Mouse (Mus musculus): Measurements from ENCODE around the gene Xrcc3. TPM values are rescaled to one million over a fixed set of nuclear protein-coding genes. Genes with fewer than 3 reads are reported as not detected.
A peak's percentile ranks its signal among the peaks of the same experiment; 100 is the strongest.

Gene Xrcc3
- total and polyA plus RNA-seq, 3 experiments: 11.8 to 16.3 (median 13.3) TPM

- no peak overlapping the region for H3K4me3 ChIP-seq (replicated peaks in 1 of 3; ENCODE audit: low read depth in 2 of 3, low read length in 2 of 3, poor library complexity in 1 of 3)
- H3K27me3 ChIP-seq (replicated peaks): no peaks in the 10 kb centered on the region
- dilution Hi-C loops (cut with MboI; ENCODE audit: extremely low pct_ligation_motif_present, extremely low pct_unique_long_range_greater_than_20kb, low sequenced_read_pairs): no loop called here
- no peak overlapping the region for H3K4me2 ChIP-seq (ENCODE audit: insufficient read depth, low read depth, poor library complexity, severe bottlenecking)
- peaks cover 21 to 64% of the 10 kb centered on the region in 2 experiments for H3K36me3 ChIP-seq (replicated peaks in 1 of 2; ENCODE audit: control insufficient read depth in 1 of 2, insufficient read depth in 1 of 2, low read length in 1 of 2)
- DNase-seq (ENCODE audit: extremely low read depth): no peak
- peaks cover 26% of the 10 kb centered on the region for H3K79me2 ChIP-seq (replicated peaks; ENCODE audit: control insufficient read depth, extremely low read depth, insufficient read depth, poor library complexity, severe bottlenecking)
- peaks cover 11 to 50% of the 10 kb centered on the region in 2 experiments; a peak in 3 of 4 replicates for H3K4me1 ChIP-seq (ENCODE audit: control insufficient read depth in 1 of 2, insufficient read depth in 2 of 2)
- peaks cover 3% of the 10 kb centered on the region for H3K9me3 ChIP-seq (replicated peaks; ENCODE audit: low read length)
- TF ChIP-seq RAD21 (IDR thresholded peaks at IDR 0.05; ENCODE audit: low read depth, low read length) (no peak), MYC (IDR thresholded peaks at IDR 0.05; ENCODE audit: low read depth, low read length) (no peak), EP300 (IDR thresholded peaks at IDR 0.05; ENCODE audit: low read length) (no peak), SMC3 (IDR thresholded peaks at IDR 0.05; ENCODE audit: low read depth, low read length) (no peak), ZKSCAN1 (IDR thresholded peaks at IDR 0.05; ENCODE audit: borderline replicate concordance, low read depth, low read length) (no peak)
- no peak overlapping the region for H3K9ac ChIP-seq (ENCODE audit: insufficient read depth, low read depth)
- no peak overlapping the region for H3K27ac ChIP-seq (ENCODE audit: insufficient read depth, low read depth)
- in situ Hi-C loops (cut with MboI; ENCODE audit: low pct_ligation_motif_present, low pct_unique_long_range_greater_than_20kb, low sequenced_read_pairs): no loop called here
These were observed 44.4 kb downstream of the Xrcc3 start for GRCm38 (mm10) chr12:111769306-111769705.

GRCm38 (mm10) chr12:111768322-111768928 is 45.2 kb downstream of the Xrcc3 start:
- dilution Hi-C loops (cut with MboI; ENCODE audit: extremely low pct_ligation_motif_present, extremely low pct_unique_long_range_greater_than_20kb, low sequenced_read_pairs): no loop called here
- DNase-seq (ENCODE audit: extremely low read depth): peak; percentile 80
- H3K9ac ChIP-seq (ENCODE audit: insufficient read depth, low read depth): no peak overlapping the region
- peak overlapping the region; percentile 73 for H3K27ac ChIP-seq (ENCODE audit: insufficient read depth, low read depth)
- H3K4me3 ChIP-seq (replicated peaks in 1 of 3; ENCODE audit: low read depth in 2 of 3, low read length in 2 of 3, poor library complexity in 1 of 3): no peak overlapping the region
- H3K27me3 ChIP-seq (replicated peaks): no peaks in the 10 kb centered on the region
- H3K4me1 ChIP-seq (ENCODE audit: control insufficient read depth in 1 of 2, insufficient read depth in 2 of 2): peaks cover 11 to 59% of the 10 kb centered on the region in 2 experiments; a peak in 3 of 4 replicates
- peak overlapping the region; percentile 35; the same call in 1 of the 2 replicates for H3K4me2 ChIP-seq (ENCODE audit: insufficient read depth, low read depth, poor library complexity, severe bottlenecking)
- H3K36me3 ChIP-seq (replicated peaks in 1 of 2; ENCODE audit: control insufficient read depth in 1 of 2, insufficient read depth in 1 of 2, low read length in 1 of 2): peaks cover 14 to 62% of the 10 kb centered on the region in 2 experiments
- H3K79me2 ChIP-seq (replicated peaks; ENCODE audit: control insufficient read depth, extremely low read depth, insufficient read depth, poor library complexity, severe bottlenecking): peaks cover 26% of the 10 kb centered on the region
- peaks cover 3% of the 10 kb centered on the region for H3K9me3 ChIP-seq (replicated peaks; ENCODE audit: low read length)
- in situ Hi-C loops (cut with MboI; ENCODE audit: low pct_ligation_motif_present, low pct_unique_long_range_greater_than_20kb, low sequenced_read_pairs): no loop called here
- 0 out of 2 replicates have a peak, but pooled peaks have one; percentile 51 for TF ChIP-seq MAZ (IDR thresholded peaks at IDR 0.05; ENCODE audit: low read depth, low read length)
- TF ChIP-seq HCFC1 (IDR thresholded peaks at IDR 0.05; ENCODE audit: low read depth, low read length): no peak
- no peak for TF ChIP-seq GABPA (IDR thresholded peaks at IDR 0.05; ENCODE audit: insufficient replicate concordance, low read depth, low read length)
- TF ChIP-seq POLR2AphosphoS2 (IDR thresholded peaks at IDR 0.05; ENCODE audit: low read depth, low read length): no peak
- TF ChIP-seq CHD1 (IDR thresholded peaks at IDR 0.05; ENCODE audit: low read depth, low read length): no peak
- TF ChIP-seq IRF4 (IDR thresholded peaks at IDR 0.05; ENCODE audit: low read depth, low read length): peak; percentile 63; the same call in 1 of the 2 replicates
- TF ChIP-seq NRF1 (IDR thresholded peaks at IDR 0.05; ENCODE audit: low read depth, low read length): no peak
- no peak for TF ChIP-seq CHD2 (IDR thresholded peaks at IDR 0.05; ENCODE audit: low read length)
- TF ChIP-seq ZMIZ1 (IDR thresholded peaks at IDR 0.05; ENCODE audit: low read depth, low read length): no peak
- no peak for TF ChIP-seq KAT2A (IDR thresholded peaks at IDR 0.05; ENCODE audit: insufficient replicate concordance, low read length)
- 0 out of 2 replicates have a peak, but pooled peaks have one; percentile 43 for TF ChIP-seq MAX (IDR thresholded peaks at IDR 0.05; ENCODE audit: low read length)
- TF ChIP-seq PAX5 (IDR thresholded peaks at IDR 0.05; ENCODE audit: low read length): no peak
- TF ChIP-seq CTCF (conservative IDR thresholded peaks at IDR 0.05 in 1 of 2, IDR thresholded peaks at IDR 0.05 in 1 of 2; ENCODE audit: low read depth in 2 of 2, low read length in 2 of 2): no peak
- no peak for TF ChIP-seq E2F4 (IDR thresholded peaks at IDR 0.05; ENCODE audit: insufficient replicate concordance, low read depth, low read length)
- no peak for TF ChIP-seq POLR2A (IDR thresholded peaks at IDR 0.05; ENCODE audit: low read depth, low read length)
- TF ChIP-seq ZC3H11A (IDR thresholded peaks at IDR 0.05; ENCODE audit: low read depth, low read length): no peak
- no peak for TF ChIP-seq RCOR1 (conservative IDR thresholded peaks at IDR 0.05; ENCODE audit: low read depth, low read length)
- TF ChIP-seq ETS1 (conservative IDR thresholded peaks at IDR 0.05; ENCODE audit: low read depth, low read length): peak; percentile 97
- no peak for TF ChIP-seq USF2 (conservative IDR thresholded peaks at IDR 0.05; ENCODE audit: low read depth, low read length)
- TF ChIP-seq RAD21 (IDR thresholded peaks at IDR 0.05; ENCODE audit: low read depth, low read length): no peak
- no peak for TF ChIP-seq USF1 (IDR thresholded peaks at IDR 0.05; ENCODE audit: low read depth, low read length)
- TF ChIP-seq ELF1 (IDR thresholded peaks at IDR 0.05; ENCODE audit: low read depth, low read length): no peak; the same call in 1 of the 2 replicates
- no peak for TF ChIP-seq MYC (IDR thresholded peaks at IDR 0.05; ENCODE audit: low read depth, low read length)
- TF ChIP-seq MXI1 (IDR thresholded peaks at IDR 0.05; ENCODE audit: low read depth, low read length): no peak
- TF ChIP-seq SMC3 (IDR thresholded peaks at IDR 0.05; ENCODE audit: low read depth, low read length): no peak
- TF ChIP-seq MEF2A (IDR thresholded peaks at IDR 0.05; ENCODE audit: borderline replicate concordance, low read depth, low read length): peak; percentile 75
- peak; percentile 78 for TF ChIP-seq EP300 (IDR thresholded peaks at IDR 0.05; ENCODE audit: low read length)
- no peak for TF ChIP-seq ZKSCAN1 (IDR thresholded peaks at IDR 0.05; ENCODE audit: borderline replicate concordance, low read depth, low read length)
- TF ChIP-seq ZNF384 (IDR thresholded peaks at IDR 0.05; ENCODE audit: low read depth, low read length): no peak; the same call in 1 of the 2 replicates
- no peak for TF ChIP-seq UBTF (IDR thresholded peaks at IDR 0.05; ENCODE audit: low read depth, low read length)
- TF ChIP-seq JUND (conservative IDR thresholded peaks at IDR 0.05; ENCODE audit: low read depth, low read length): peak; percentile 60

All from CH12.LX (cell line).